Mouse (Mus musculus) olfactory bulb, adult 2 months (tissue): ENCODE measurements around the gene Unc13d. TPM values are rescaled to one million over a fixed set of nuclear protein-coding genes. Genes with fewer than 3 reads are reported as not detected.

Experiments used
- H3K27ac ChIP-seq: fragments of 200-500 bp; 2 replicates; pipeline ENCODE4 v1.5.1; 2012; ENCODE audit warnings: low read depth, low read length; ENCODE audit not compliant: insufficient read depth
- H3K4me1 ChIP-seq: fragments of 200-500 bp; 2 replicates; pipeline ENCODE4 v1.6.1; 2012; ENCODE audit warnings: low read length; ENCODE audit not compliant: control insufficient read depth, insufficient read depth
- H3K4me3 ChIP-seq: fragments of 200-500 bp; 2 replicates; pipeline ENCODE4 v1.5.1; 2012; ENCODE audit warnings: mild to moderate bottlenecking, low read depth, low read length, moderate library complexity; ENCODE audit not compliant: insufficient read depth
- CTCF ChIP-seq: fragments of 200-500 bp; IDR thresholded peaks from 2 replicates; pipeline ENCODE4 v1.5.1; 2012; ENCODE audit warnings: low read depth, mild to moderate bottlenecking, low read length, moderate library complexity; ENCODE audit not compliant: insufficient read depth
- POLR2A ChIP-seq: fragments of 200-500 bp; IDR thresholded peaks from 2 replicates; pipeline ENCODE4 v1.6.1; 2012; ENCODE audit warnings: mild to moderate bottlenecking, low read depth, low read length, moderate library complexity; ENCODE audit not compliant: insufficient read depth
- WGBS: fragments of 180-500 bp; shearing (Covaris S2); methylation state at CpG from one replicate; pipeline ENCODE4 v1.1.7; 2018; 5-methylcytosine and 5-hydroxymethylcytosine counted together
- polyA plus RNA-seq: library from polyadenylated mRNA; stranded (reverse); fragments of >200 nt; gene quantifications from 2 replicates; pipeline ENCODE4 v1.2.4, GENCODE M21; 2012; ENCODE audit warnings: low replicate concordance; ENCODE audit not compliant: missing spikeins, insufficient read depth, insufficient read length

The Unc13d gene
- polyA plus RNA-seq, 1 experiment: not detected

- WGBS: 88% methylated on average over 6 of the region's 6 CpGs
- no peak for TF ChIP-seq POLR2A
- no peak for TF ChIP-seq CTCF
- no peak overlapping the region for H3K4me3 ChIP-seq
- H3K4me1 ChIP-seq: no peaks in the 10 kb centered on the region
- H3K27ac ChIP-seq: no peak overlapping the region
These were observed 13.8 kb upstream of the Unc13d start for GRCm38 (mm10) chr11:116091591-116091990.

GRCm38 (mm10) chr11:116089545-116089944 is 11.8 kb upstream of the Unc13d start:
- TF ChIP-seq POLR2A (no peak), CTCF (no peak)
- Histone ChIP-seq H3K4me1 (peaks cover 3% of the 10 kb centered on the region), H3K27ac (no peak overlapping the region), H3K4me3 (no peak overlapping the region)
- WGBS: 88% methylated on average over 6 of the region's 6 CpGs

- Histone ChIP-seq H3K27ac (no peak overlapping the region), H3K4me3 (no peak overlapping the region), H3K4me1 (peaks cover 3% of the 10 kb centered on the region)
- TF ChIP-seq POLR2A: no peak
- no peak for TF ChIP-seq CTCF
- 82% methylated on average over 11 of the region's 11 CpGs for WGBS
These were observed 11.1 kb upstream of the Unc13d start for GRCm38 (mm10) chr11:116088741-116089394.

GRCm38 (mm10) chr11:116088188-116088587 is 10.4 kb upstream of the Unc13d start:
- Histone ChIP-seq H3K4me1 (peaks cover 3% of the 10 kb centered on the region), H3K27ac (no peak overlapping the region), H3K4me3 (no peak overlapping the region)
- no peak for TF ChIP-seq POLR2A
- no peak for TF ChIP-seq CTCF
- WGBS: 77% methylated on average over 8 of the region's 8 CpGs

GRCm38 (mm10) chr11:116087194-116088130 is 9.7 kb upstream of the Unc13d start:
- Histone ChIP-seq H3K4me1 (peaks cover 5% of the 10 kb centered on the region), H3K4me3 (peak overlapping the region; percentile 83), H3K27ac (peak overlapping the region; percentile 87)
- WGBS: 1% methylated on average over 31 of the region's 31 CpGs
- TF ChIP-seq POLR2A (no peak), CTCF (peak; percentile 89)

GRCm38 (mm10) chr11:116086258-116087193 is 8.8 kb upstream of the Unc13d start, which contains the start of gene Wbp2:
TSS of gene Wbp2 (minus strand) at chr11:116086995.
- TF ChIP-seq POLR2A (peak; percentile 78), CTCF (no peak)
- H3K4me1 ChIP-seq: peaks cover 8% of the 10 kb centered on the region
- 2% methylated on average over 41 of the region's 43 CpGs for WGBS
- peak within 1 kb of the TSS; percentile 83 for H3K4me3 ChIP-seq
- peak within 1 kb of the TSS; percentile 87 for H3K27ac ChIP-seq

- Histone ChIP-seq H3K27ac (no peak overlapping the region), H3K4me1 (peaks cover 26% of the 10 kb centered on the region), H3K4me3 (no peak overlapping the region)
- TF ChIP-seq CTCF: no peak
- TF ChIP-seq POLR2A: no peak
- 90% methylated on average over 6 of the region's 6 CpGs for WGBS
These were observed 6.4 kb upstream of the Unc13d start for GRCm38 (mm10) chr11:116084166-116084565.

- H3K4me1 ChIP-seq: peaks cover 34% of the 10 kb centered on the region
- H3K27ac ChIP-seq: no peak overlapping the region
- TF ChIP-seq CTCF (no peak), POLR2A (no peak)
- 84% methylated on average over 14 of the region's 14 CpGs for WGBS
- no peak overlapping the region for H3K4me3 ChIP-seq
These were observed 5.4 kb upstream of the Unc13d start for GRCm38 (mm10) chr11:116083096-116083672.
